In genomic region chr2:180172152-180172551, GRCm38 (mm10) we compare ENCODE assay signal across 8 mouse cellular contexts. TPM values are rescaled to one million over a fixed set of nuclear protein-coding genes. Genes with fewer than 3 reads are reported as not detected.
A peak's percentile ranks its signal among the peaks of the same experiment; 100 is the strongest.
DNase-seq lines count a peak whose midpoint lies in the region; ATAC-seq and TF ChIP-seq lines count a peak whose summit lies in the region.

No protein-coding gene starts in this region.

- intact Hi-C loops in heart, postnatal 36 days (cut with DNase I), result no loop called here

- no peak for TF ChIP-seq CTCF in heart, postnatal 0 days (IDR thresholded peaks at IDR 0.05; ENCODE audit: low read depth)

- no peaks in the 10 kb centered on the region for H3K27me3 ChIP-seq in heart, postnatal 0 days (ENCODE audit: control insufficient read depth, insufficient read depth, low read length)
- H3K27me3 ChIP-seq in forebrain, embryonic 16.5 days (replicated peaks; ENCODE audit: control insufficient read depth, insufficient read depth, low read length), result no peaks in the 10 kb centered on the region
- no peaks in the 10 kb centered on the region for H3K27me3 ChIP-seq in midbrain, embryonic 10.5 days (ENCODE audit: low read depth, poor library complexity, severe bottlenecking)

- no peaks in the 10 kb centered on the region for H3K9me3 ChIP-seq in heart, postnatal 0 days (replicated peaks; ENCODE audit: control insufficient read depth, low read length)
- H3K9me3 ChIP-seq in forebrain, embryonic 16.5 days (ENCODE audit: control insufficient read depth, low read length), result no peaks in the 10 kb centered on the region
- H3K9me3 ChIP-seq in midbrain, embryonic 10.5 days (replicated peaks), result no peaks in the 10 kb centered on the region

- ATAC-seq in heart, postnatal 0 days (ENCODE audit: insufficient read depth, low read depth), result no peak
- no peak for ATAC-seq in forebrain, embryonic 16.5 days

- peak overlapping the region; percentile 97 for H3K27ac ChIP-seq in heart, postnatal 0 days (ENCODE audit: low read depth)
- no peak overlapping the region for H3K27ac ChIP-seq in forebrain, embryonic 16.5 days (ENCODE audit: low read length)
- peak overlapping the region; percentile 95 for H3K27ac ChIP-seq in midbrain, embryonic 10.5 days (replicated peaks)

- no peak for TF ChIP-seq EP300 in heart, postnatal 0 days (IDR thresholded peaks at IDR 0.05; ENCODE audit: low read depth)

- WGBS in heart, postnatal 0 days, result 2% methylated on average over 8 of the region's 9 CpGs
- 4% methylated on average over 8 of the region's 9 CpGs for WGBS in forebrain, embryonic 16.5 days
- WGBS in midbrain, embryonic 10.5 days, result 8% methylated on average over 9 of the region's 9 CpGs

- peak overlapping the region; percentile 81 for H3K4me2 ChIP-seq in heart, postnatal 0 days (ENCODE audit: low read depth, low read length)
- peak overlapping the region; percentile 99 for H3K4me2 ChIP-seq in forebrain, embryonic 16.5 days (ENCODE audit: low read length)

- H3K9ac ChIP-seq in heart, postnatal 0 days (replicated peaks; ENCODE audit: low read depth, low read length), result peak overlapping the region; percentile 96
- peak overlapping the region; percentile 90 for H3K9ac ChIP-seq in forebrain, embryonic 16.5 days (replicated peaks; ENCODE audit: low read depth, low read length)

- peak overlapping the region; percentile 89 for H3K4me3 ChIP-seq in heart, postnatal 0 days (ENCODE audit: low read depth, low read length)
- peak overlapping the region; percentile 87 for H3K4me3 ChIP-seq in forebrain, embryonic 16.5 days (replicated peaks; ENCODE audit: low read length)
- H3K4me3 ChIP-seq in midbrain, embryonic 10.5 days, result peak overlapping the region; percentile 95

- H3K4me1 ChIP-seq in heart, postnatal 0 days (ENCODE audit: control insufficient read depth, insufficient read depth), result peaks cover 22% of the 10 kb centered on the region
- H3K4me1 ChIP-seq in forebrain, embryonic 16.5 days (replicated peaks; ENCODE audit: control insufficient read depth, insufficient read depth, low read length), result peaks cover 19% of the 10 kb centered on the region
- peaks cover 27% of the 10 kb centered on the region for H3K4me1 ChIP-seq in midbrain, embryonic 10.5 days

- no peak for DNase-seq in heart, postnatal 0 days (ENCODE audit: low spot score)
- no peak for DNase-seq in heart, postnatal 36 days
- peak; percentile 28 for DNase-seq in MN1 (ENCODE audit: low spot score)
- DNase-seq in midbrain, embryonic 10.5 days (ENCODE audit: low spot score), result no peak
- DNase-seq in urinary bladder, adult 18-20 months (ENCODE audit: low spot score in 2 of 2), result no peak
- no peak for DNase-seq in retina, postnatal 1 day
- DNase-seq in yolk sac, embryonic 10.5 days (ENCODE audit: low spot score), result no peak

- peaks cover 35% of the 10 kb centered on the region for H3K36me3 ChIP-seq in heart, postnatal 0 days (replicated peaks; ENCODE audit: control insufficient read depth, insufficient read depth, low read length)
- peaks cover 13% of the 10 kb centered on the region for H3K36me3 ChIP-seq in forebrain, embryonic 16.5 days (ENCODE audit: control insufficient read depth, insufficient read depth)
- H3K36me3 ChIP-seq in midbrain, embryonic 10.5 days, result peaks cover 45% of the 10 kb centered on the region

RNA-seq across cellular contexts. Expression of gene Adrm1, which starts 0.9 kb away (rescaled TPM):
- total RNA-seq in heart, postnatal 0 days (2014; rRNA removed; ENCODE audit: low replicate concordance), result 74.5 and 115 TPM in 2 replicates
- polyA plus RNA-seq in heart, postnatal 0 days (2015; fragmentation: Nextera tagmentation; extraction: Ambion mirVana), result 130 and 156 TPM in 2 replicates
- total RNA-seq in heart, postnatal 36 days (2021), result 10 to 100 TPM; 86.6 to 89.7 TPM
- 189 and 202 TPM in 2 replicates for polyA plus RNA-seq in forebrain, embryonic 16.5 days (2015; fragmentation: Nextera tagmentation; extraction: Ambion mirVana)
- 270 and 277 TPM in 2 replicates for polyA plus RNA-seq in midbrain, embryonic 10.5 days (2016; fragmentation: Nextera tagmentation; extraction: Ambion mirVana)

RNA-seq across cellular contexts. Expression of gene Osbpl2, which starts 53.0 kb away (rescaled TPM):
- total RNA-seq in heart, postnatal 0 days (2014; rRNA removed; ENCODE audit: low replicate concordance), result 22.0 and 30.2 TPM in 2 replicates
- 32.4 and 34.4 TPM in 2 replicates for polyA plus RNA-seq in heart, postnatal 0 days (2015; fragmentation: Nextera tagmentation; extraction: Ambion mirVana)
- total RNA-seq in heart, postnatal 36 days (2021), result 10 to 100 TPM; 36.0 to 36.2 TPM
- 72.3 and 73.3 TPM in 2 replicates for polyA plus RNA-seq in forebrain, embryonic 16.5 days (2015; fragmentation: Nextera tagmentation; extraction: Ambion mirVana)
- polyA plus RNA-seq in midbrain, embryonic 10.5 days (2016; fragmentation: Nextera tagmentation; extraction: Ambion mirVana), result 30.5 and 43.3 TPM in 2 replicates

RNA-seq across cellular contexts. Expression of gene Lama5, which starts 53.5 kb away (rescaled TPM):
- total RNA-seq in heart, postnatal 0 days (2014; rRNA removed; ENCODE audit: low replicate concordance), result 69.6 and 95.7 TPM in 2 replicates
- polyA plus RNA-seq in heart, postnatal 0 days (2015; fragmentation: Nextera tagmentation; extraction: Ambion mirVana), result 16.6 and 16.9 TPM in 2 replicates
- total RNA-seq in heart, postnatal 36 days (2021), result 10 to 100 TPM; 70.7 to 76.3 TPM
- polyA plus RNA-seq in forebrain, embryonic 16.5 days (2015; fragmentation: Nextera tagmentation; extraction: Ambion mirVana), result 3.0 and 3.2 TPM in 2 replicates
- polyA plus RNA-seq in midbrain, embryonic 10.5 days (2016; fragmentation: Nextera tagmentation; extraction: Ambion mirVana), result 5.3 and 6.4 TPM in 2 replicates
